Mouse (Mus musculus): ENCODE results near the gene Evi5. TPM values are rescaled to one million over a fixed set of nuclear protein-coding genes. Genes with fewer than 3 reads are reported as not detected.

The Evi5 gene
- polyA plus RNA-seq, 1 experiment from 2014 or later: 61.7 TPM

GRCm38 (mm10) chr5:107867970-107868904 lies 6.7 kb downstream of the Evi5 start:
- peak; percentile 75 for ATAC-seq (replicated peaks; ENCODE audit: insufficient number of reproducible peaks, low FRiP score, low TSS enrichment, low read depth)
- WGBS: under 1% methylated on average over 62 of the region's 82 CpGs
- Histone ChIP-seq H3K4me2 (ENCODE audit: low read depth, low read length) (peak overlapping the region; percentile 57), H3K9ac (replicated peaks; ENCODE audit: low read length) (peak overlapping the region; percentile 95), H3K27me3 (ENCODE audit: control insufficient read depth, insufficient read depth, low read length) (no peaks in the 10 kb centered on the region), H3K9me3 (replicated peaks; ENCODE audit: control insufficient read depth, low read length) (no peaks in the 10 kb centered on the region), H3K27ac (replicated peaks; ENCODE audit: low read depth, low read length) (peak overlapping the region; percentile 96), H3K36me3 (replicated peaks; ENCODE audit: control insufficient read depth, insufficient read depth, low read depth, low read length) (no peaks in the 10 kb centered on the region), H3K4me1 (ENCODE audit: control insufficient read depth, insufficient read depth, low read length) (no peaks in the 10 kb centered on the region), H3K4me3 (ENCODE audit: low read depth, low read length) (peak overlapping the region; percentile 89)
- peak; percentile 68 for DNase-seq (ENCODE audit: low spot score)

DNA sequence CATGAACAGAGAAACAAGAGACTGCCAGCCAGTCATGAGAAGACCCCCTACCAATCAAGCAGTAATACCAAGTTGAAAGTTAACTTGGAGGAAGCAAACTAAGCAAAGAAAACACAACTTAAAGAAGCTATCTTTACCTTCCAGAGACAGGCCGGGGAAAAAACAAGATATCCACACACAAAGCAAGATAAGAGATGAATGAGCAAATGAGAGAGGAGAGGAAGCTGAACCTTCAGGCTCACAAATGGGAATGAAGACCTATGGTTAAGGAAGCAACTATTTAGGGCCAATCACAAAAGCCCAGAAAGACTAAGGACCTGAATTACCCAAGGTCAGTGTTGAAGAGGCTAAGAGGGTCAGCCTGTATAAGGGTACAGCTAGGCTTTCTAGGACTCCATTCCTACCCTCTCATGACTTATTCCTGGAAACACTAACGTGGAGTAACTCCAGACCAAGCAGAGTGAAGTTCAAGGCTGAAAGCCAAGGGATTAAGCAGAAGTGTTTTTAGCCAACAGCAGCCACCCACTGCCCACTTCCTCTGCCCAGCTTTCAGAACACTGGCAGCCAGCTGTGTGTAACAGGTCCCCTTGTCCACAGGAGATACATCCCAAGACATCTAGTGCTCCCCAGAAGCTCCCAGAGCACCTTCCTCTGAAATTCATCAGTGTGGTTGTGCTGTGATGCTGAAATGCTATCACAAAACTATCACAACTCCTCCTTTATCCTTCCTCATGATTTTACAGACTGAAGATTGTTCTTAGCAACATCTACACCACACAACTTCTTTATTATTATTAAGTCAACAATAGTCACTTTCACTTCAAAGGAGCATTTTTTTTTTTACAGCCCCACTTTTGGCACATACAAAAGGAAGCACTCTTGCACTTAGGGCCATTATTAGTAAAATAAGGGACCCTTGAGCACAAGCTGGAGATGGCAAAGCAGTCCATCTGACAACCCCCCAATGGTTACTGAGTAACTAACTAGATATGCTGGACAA lies 8.5 kb downstream of the Evi5 start:
- Histone ChIP-seq H3K4me2 (ENCODE audit: low read depth, low read length) (no peak overlapping the region), H3K27ac (replicated peaks; ENCODE audit: low read depth, low read length) (no peak overlapping the region), H3K4me3 (ENCODE audit: low read depth, low read length) (no peak overlapping the region), H3K9me3 (replicated peaks; ENCODE audit: control insufficient read depth, low read length) (no peaks in the 10 kb centered on the region), H3K9ac (replicated peaks; ENCODE audit: low read length) (no peak overlapping the region), H3K36me3 (replicated peaks; ENCODE audit: control insufficient read depth, insufficient read depth, low read depth, low read length) (no peaks in the 10 kb centered on the region), H3K27me3 (ENCODE audit: control insufficient read depth, insufficient read depth, low read length) (no peaks in the 10 kb centered on the region), H3K4me1 (ENCODE audit: control insufficient read depth, insufficient read depth, low read length) (no peaks in the 10 kb centered on the region)
- WGBS: 81% methylated on average over 2 of the region's 2 CpGs
- ATAC-seq (replicated peaks; ENCODE audit: insufficient number of reproducible peaks, low FRiP score, low TSS enrichment, low read depth) (no peak), DNase-seq (ENCODE audit: low spot score) (no peak)

GRCm38 (mm10) chr5:107863971-107864370 lies 10.9 kb downstream of the Evi5 start:
- Histone ChIP-seq H3K4me2 (ENCODE audit: low read depth, low read length) (no peak overlapping the region), H3K4me1 (ENCODE audit: control insufficient read depth, insufficient read depth, low read length) (no peaks in the 10 kb centered on the region), H3K36me3 (replicated peaks; ENCODE audit: control insufficient read depth, insufficient read depth, low read depth, low read length) (no peaks in the 10 kb centered on the region), H3K9me3 (replicated peaks; ENCODE audit: control insufficient read depth, low read length) (no peaks in the 10 kb centered on the region), H3K27ac (replicated peaks; ENCODE audit: low read depth, low read length) (no peak overlapping the region), H3K9ac (replicated peaks; ENCODE audit: low read length) (no peak overlapping the region), H3K4me3 (ENCODE audit: low read depth, low read length) (no peak overlapping the region), H3K27me3 (ENCODE audit: control insufficient read depth, insufficient read depth, low read length) (no peaks in the 10 kb centered on the region)
- 86% methylated on average over 3 of the region's 3 CpGs for WGBS
- DNase-seq (ENCODE audit: low spot score): no peak
- no peak for ATAC-seq (replicated peaks; ENCODE audit: insufficient number of reproducible peaks, low FRiP score, low TSS enrichment, low read depth)

DNA sequence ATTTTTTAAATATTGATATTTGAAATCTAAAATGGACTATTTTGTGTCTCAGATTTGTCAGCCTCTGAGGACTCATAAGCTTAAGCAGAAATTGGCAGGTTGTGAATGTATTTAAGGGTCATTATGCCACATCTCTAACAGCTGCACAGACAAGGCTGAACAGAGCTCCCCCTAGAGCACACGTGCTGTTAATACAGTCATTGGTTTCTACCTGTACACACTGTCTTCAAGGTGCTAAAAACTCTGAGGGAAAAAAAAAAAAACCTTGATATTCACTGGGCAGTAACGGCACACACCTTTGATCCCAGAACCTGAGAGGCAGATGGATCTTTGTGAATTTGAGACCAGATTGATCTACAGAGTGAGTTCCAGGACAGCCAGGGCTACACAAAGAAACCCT lies 15.9 kb downstream of the Evi5 start:
- Histone ChIP-seq H3K27ac (replicated peaks; ENCODE audit: low read depth, low read length) (no peak overlapping the region), H3K4me3 (ENCODE audit: low read depth, low read length) (no peak overlapping the region), H3K9ac (replicated peaks; ENCODE audit: low read length) (no peak overlapping the region), H3K9me3 (replicated peaks; ENCODE audit: control insufficient read depth, low read length) (no peaks in the 10 kb centered on the region), H3K27me3 (ENCODE audit: control insufficient read depth, insufficient read depth, low read length) (no peaks in the 10 kb centered on the region), H3K36me3 (replicated peaks; ENCODE audit: control insufficient read depth, insufficient read depth, low read depth, low read length) (no peaks in the 10 kb centered on the region), H3K4me2 (ENCODE audit: low read depth, low read length) (no peak overlapping the region), H3K4me1 (ENCODE audit: control insufficient read depth, insufficient read depth, low read length) (no peaks in the 10 kb centered on the region)
- DNase-seq (ENCODE audit: low spot score) (no peak), ATAC-seq (replicated peaks; ENCODE audit: insufficient number of reproducible peaks, low FRiP score, low TSS enrichment, low read depth) (no peak)
- WGBS: 44% methylated on average over 2 of the region's 2 CpGs

- DNase-seq (ENCODE audit: low spot score): no peak
- H3K4me1 ChIP-seq (ENCODE audit: control insufficient read depth, insufficient read depth, low read length): no peaks in the 10 kb centered on the region
- no peaks in the 10 kb centered on the region for H3K27me3 ChIP-seq (ENCODE audit: control insufficient read depth, insufficient read depth, low read length)
- H3K9me3 ChIP-seq (replicated peaks; ENCODE audit: control insufficient read depth, low read length): no peaks in the 10 kb centered on the region
- H3K36me3 ChIP-seq (replicated peaks; ENCODE audit: control insufficient read depth, insufficient read depth, low read depth, low read length): no peaks in the 10 kb centered on the region
- H3K4me3 ChIP-seq (ENCODE audit: low read depth, low read length): no peak overlapping the region
- no peak overlapping the region for H3K4me2 ChIP-seq (ENCODE audit: low read depth, low read length)
- H3K9ac ChIP-seq (replicated peaks; ENCODE audit: low read length): no peak overlapping the region
- WGBS: 81% methylated on average over 2 of the region's 2 CpGs
- H3K27ac ChIP-seq (replicated peaks; ENCODE audit: low read depth, low read length): no peak overlapping the region
- no peak for ATAC-seq (replicated peaks; ENCODE audit: insufficient number of reproducible peaks, low FRiP score, low TSS enrichment, low read depth)
Measured at GRCm38 (mm10) chr5:107855546-107855945, 19.4 kb downstream of the Evi5 start.

GRCm38 (mm10) chr5:107854556-107854955 lies 20.4 kb downstream of the Evi5 start:
- Histone ChIP-seq H3K4me3 (ENCODE audit: low read depth, low read length) (no peak overlapping the region), H3K4me1 (ENCODE audit: control insufficient read depth, insufficient read depth, low read length) (no peaks in the 10 kb centered on the region), H3K9ac (replicated peaks; ENCODE audit: low read length) (no peak overlapping the region), H3K4me2 (ENCODE audit: low read depth, low read length) (no peak overlapping the region), H3K27ac (replicated peaks; ENCODE audit: low read depth, low read length) (no peak overlapping the region), H3K27me3 (ENCODE audit: control insufficient read depth, insufficient read depth, low read length) (no peaks in the 10 kb centered on the region), H3K9me3 (replicated peaks; ENCODE audit: control insufficient read depth, low read length) (no peaks in the 10 kb centered on the region), H3K36me3 (replicated peaks; ENCODE audit: control insufficient read depth, insufficient read depth, low read depth, low read length) (no peaks in the 10 kb centered on the region)
- no peak for DNase-seq (ENCODE audit: low spot score)
- ATAC-seq (replicated peaks; ENCODE audit: insufficient number of reproducible peaks, low FRiP score, low TSS enrichment, low read depth): no peak
- 79% methylated on average over 3 of the region's 3 CpGs for WGBS

- Histone ChIP-seq H3K27ac (replicated peaks; ENCODE audit: low read depth, low read length) (no peak overlapping the region), H3K4me1 (ENCODE audit: control insufficient read depth, insufficient read depth, low read length) (no peaks in the 10 kb centered on the region), H3K4me3 (ENCODE audit: low read depth, low read length) (no peak overlapping the region), H3K9me3 (replicated peaks; ENCODE audit: control insufficient read depth, low read length) (no peaks in the 10 kb centered on the region), H3K4me2 (ENCODE audit: low read depth, low read length) (no peak overlapping the region), H3K9ac (replicated peaks; ENCODE audit: low read length) (no peak overlapping the region), H3K36me3 (replicated peaks; ENCODE audit: control insufficient read depth, insufficient read depth, low read depth, low read length) (no peaks in the 10 kb centered on the region), H3K27me3 (ENCODE audit: control insufficient read depth, insufficient read depth, low read length) (no peaks in the 10 kb centered on the region)
- DNase-seq (ENCODE audit: low spot score): no peak
- ATAC-seq (replicated peaks; ENCODE audit: insufficient number of reproducible peaks, low FRiP score, low TSS enrichment, low read depth): no peak
- 40% methylated on average over 6 of the region's 6 CpGs for WGBS
Measured at GRCm38 (mm10) chr5:107853807-107854206, 21.1 kb downstream of the Evi5 start.
